Mouse (Mus musculus): ENCODE data around the gene Zfp618. TPM values are rescaled to one million over a fixed set of nuclear protein-coding genes. Genes with fewer than 3 reads are reported as not detected.

Gene Zfp618
- total and polyA plus RNA-seq, 3 experiments, result not detected

DNA sequence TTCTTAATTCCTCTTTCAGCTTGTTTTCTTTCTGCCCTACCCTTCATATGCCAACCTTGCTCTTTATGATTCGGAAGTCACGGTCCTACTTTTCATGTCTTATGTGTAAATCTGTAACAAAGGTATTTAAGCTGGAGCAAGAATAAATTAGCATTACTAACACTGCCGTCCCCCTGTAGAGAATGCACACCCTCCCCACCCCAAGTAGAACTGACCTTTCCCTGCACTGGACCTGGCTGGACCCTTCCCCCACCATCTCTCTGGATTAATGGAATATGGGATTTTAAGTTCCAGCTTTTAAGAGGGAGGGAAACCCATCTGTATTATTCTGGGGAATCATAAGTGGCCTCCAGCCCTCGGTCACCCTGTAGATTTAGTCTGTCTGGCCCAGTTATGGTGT is 65.9 kb downstream of the Zfp618 start:
- no peak for TF ChIP-seq GABPA (IDR thresholded peaks at IDR 0.05; ENCODE audit: low read depth, low read length)
- TF ChIP-seq SIN3A (IDR thresholded peaks at IDR 0.05; ENCODE audit: low read length), result no peak
- no peak for TF ChIP-seq RAD21 (IDR thresholded peaks at IDR 0.05; ENCODE audit: low read depth, low read length)
- TF ChIP-seq ZC3H11A (IDR thresholded peaks at IDR 0.05; ENCODE audit: low read depth, low read length), result no peak
- no peak for TF ChIP-seq USF2 (IDR thresholded peaks at IDR 0.05; ENCODE audit: borderline replicate concordance in 1 of 2, insufficient read depth in 1 of 2, low read depth in 1 of 2, low read length in 2 of 2)
- no peak for TF ChIP-seq MAFK (IDR thresholded peaks at IDR 0.05; ENCODE audit: borderline replicate concordance, low read depth, low read length)
- TF ChIP-seq MAZ (IDR thresholded peaks at IDR 0.05; ENCODE audit: low read depth, low read length), result no peak
- TF ChIP-seq MXI1 (IDR thresholded peaks at IDR 0.05; ENCODE audit: low read depth, low read length), result no peak
- no peak for TF ChIP-seq RCOR1 (IDR thresholded peaks at IDR 0.05; ENCODE audit: low read depth, low read length)
- no peak for TF ChIP-seq HCFC1 (IDR thresholded peaks at IDR 0.05; ENCODE audit: low read depth, low read length)
- TF ChIP-seq JUND (IDR thresholded peaks at IDR 0.05; ENCODE audit: low read depth, low read length), result no peak
- TF ChIP-seq ZNF384 (IDR thresholded peaks at IDR 0.05; ENCODE audit: low read depth, low read length), result no peak
- TF ChIP-seq POLR2A (IDR thresholded peaks at IDR 0.05; ENCODE audit: control insufficient read depth in 1 of 2, insufficient read depth in 1 of 2, low read depth in 1 of 2, low read length in 2 of 2, poor library complexity in 1 of 2), result no peak
- no peak for TF ChIP-seq CHD2 (IDR thresholded peaks at IDR 0.05; ENCODE audit: low read length)
- TF ChIP-seq GATA1 (IDR thresholded peaks at IDR 0.05; ENCODE audit: low read depth, low read length), result no peak
- TF ChIP-seq ETS1 (IDR thresholded peaks at IDR 0.05; ENCODE audit: low read depth, low read length), result no peak
- Histone ChIP-seq H3K27ac (ENCODE audit: control insufficient read depth, low read depth, low read length) (no peak overlapping the region), H3K9me3 (replicated peaks; ENCODE audit: insufficient read depth, low read length) (no peaks in the 10 kb centered on the region), H3K4me3 (ENCODE audit: control insufficient read depth in 1 of 2, insufficient read depth in 1 of 2, low read depth in 2 of 2, low read length in 2 of 2) (no peak overlapping the region), H3K27me3 (ENCODE audit: control insufficient read depth in 1 of 2, insufficient read depth in 2 of 2, low read length in 2 of 2) (no peaks in the 10 kb centered on the region), H3K9ac (ENCODE audit: control insufficient read depth, low read depth, low read length, poor library complexity, severe bottlenecking) (no peak overlapping the region), H3K36me3 (ENCODE audit: control insufficient read depth in 1 of 2, insufficient read depth in 2 of 2, low read length in 2 of 2) (no peaks in the 10 kb centered on the region), H3K4me1 (ENCODE audit: control insufficient read depth in 1 of 2, insufficient read depth in 2 of 2, low read length in 2 of 2) (no peaks in the 10 kb centered on the region), H3K79me2 (ENCODE audit: control insufficient read depth, insufficient read depth, low read length, poor library complexity) (no peaks in the 10 kb centered on the region)
- DNase-seq (ENCODE audit: low read depth, low spot score), result no peak

GRCm38 (mm10) chr4:63032581-63033006 is 67.2 kb downstream of the Zfp618 start:
- no peaks in the 10 kb centered on the region for H3K9me3 ChIP-seq (replicated peaks; ENCODE audit: insufficient read depth, low read length)
- no peak for DNase-seq (ENCODE audit: low read depth, low spot score)
- H3K36me3 ChIP-seq (ENCODE audit: control insufficient read depth in 1 of 2, insufficient read depth in 2 of 2, low read length in 2 of 2), result no peaks in the 10 kb centered on the region
- H3K4me1 ChIP-seq (ENCODE audit: control insufficient read depth in 1 of 2, insufficient read depth in 2 of 2, low read length in 2 of 2), result no peaks in the 10 kb centered on the region
- no peak overlapping the region for H3K9ac ChIP-seq (ENCODE audit: control insufficient read depth, low read depth, low read length, poor library complexity, severe bottlenecking)
- no peak overlapping the region for H3K4me3 ChIP-seq (ENCODE audit: control insufficient read depth in 1 of 2, insufficient read depth in 1 of 2, low read depth in 2 of 2, low read length in 2 of 2)
- no peak overlapping the region for H3K27ac ChIP-seq (ENCODE audit: control insufficient read depth, low read depth, low read length)
- no peaks in the 10 kb centered on the region for H3K79me2 ChIP-seq (ENCODE audit: control insufficient read depth, insufficient read depth, low read length, poor library complexity)
- TF ChIP-seq MAX (IDR thresholded peaks at IDR 0.05; ENCODE audit: low read length) (no peak), TAL1 (IDR thresholded peaks at IDR 0.05; ENCODE audit: low read length) (no peak), ZMIZ1 (IDR thresholded peaks at IDR 0.05; ENCODE audit: low read depth, low read length) (no peak), ZNF384 (IDR thresholded peaks at IDR 0.05; ENCODE audit: low read depth, low read length) (no peak), ZC3H11A (IDR thresholded peaks at IDR 0.05; ENCODE audit: low read depth, low read length) (no peak), ELF1 (IDR thresholded peaks at IDR 0.05; ENCODE audit: low read depth, low read length) (no peak)
- H3K27me3 ChIP-seq (ENCODE audit: control insufficient read depth in 1 of 2, insufficient read depth in 2 of 2, low read length in 2 of 2), result no peaks in the 10 kb centered on the region

Measured in MEL (cell line).